Mouse (Mus musculus) E14TG2a.4 (cell line): Measurements from ENCODE around the gene Umodl1.

Experiments
- CTCF ChIP-seq: conservative IDR thresholded peaks from 2 replicates; pipeline ENCODE4 v1.5.1; 2014; ENCODE audit warnings: low read length
- NANOG ChIP-seq: IDR thresholded peaks from 2 replicates; pipeline ENCODE4 v1.6.1; 2014; ENCODE audit warnings: borderline replicate concordance, low read length, mixed read lengths
- POU5F1 ChIP-seq: IDR thresholded peaks from 2 replicates; pipeline ENCODE4 v1.6.1; 2014; ENCODE audit warnings: low read length, borderline replicate concordance

GRCm38 (mm10) chr17:31005284-31005683, 50.8 kb downstream of the Umodl1 start:
- no peak for TF ChIP-seq CTCF
- TF ChIP-seq POU5F1, result no peak
- no peak for TF ChIP-seq NANOG
